Mouse (Mus musculus): ENCODE results near the gene Gm4553. TPM values are rescaled to one million over a fixed set of nuclear protein-coding genes. Genes with fewer than 3 reads are reported as not detected.
"Not testable (repeated sequence)": the region's sequence is repeated elsewhere in the genome, so short reads cannot be mapped to it uniquely, and the experiment has no call there.

The Gm4553 gene
- polyA plus RNA-seq, 1 experiment from 2014 or later: not detected

DNA sequence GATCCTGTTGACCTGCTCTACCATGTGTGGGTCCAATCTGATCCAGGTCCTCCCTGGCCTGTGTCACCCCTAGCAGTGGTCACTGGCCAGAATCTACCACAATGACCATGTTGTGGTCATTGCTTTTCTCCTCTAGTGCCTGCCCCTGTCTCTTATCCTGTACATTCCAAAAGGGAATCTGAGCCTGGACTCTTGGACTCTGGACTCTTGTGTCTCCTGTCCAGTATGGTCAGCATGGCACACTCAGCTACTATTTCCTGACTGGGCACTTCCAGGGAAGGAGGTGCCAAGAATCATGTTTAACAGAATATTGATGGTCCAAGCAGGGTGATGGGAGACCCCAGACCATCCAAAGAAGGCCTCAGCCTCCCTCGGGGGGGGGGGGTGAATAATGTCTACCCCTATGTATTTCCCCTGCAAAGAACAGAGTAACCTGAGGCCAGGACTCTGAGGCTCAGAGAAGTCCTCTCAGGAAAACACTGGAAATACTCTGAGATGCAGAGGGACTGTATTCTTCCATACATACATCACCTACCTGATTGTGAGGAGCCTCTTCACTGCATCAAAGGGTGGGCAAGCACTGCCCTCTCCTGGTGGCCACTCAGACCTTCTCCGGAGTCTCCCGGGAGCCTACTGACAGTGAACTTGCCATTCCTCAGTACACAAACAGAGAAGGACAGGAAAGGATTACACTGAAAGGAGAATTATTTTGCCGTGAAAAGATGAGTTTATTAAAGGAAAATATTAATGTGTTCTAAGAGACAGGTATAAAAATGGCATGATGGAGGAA is 31.1 kb downstream of the Gm4553 start:
- no peak overlapping the region for H3K4me3 ChIP-seq
- no peak overlapping the region for H3K9ac ChIP-seq
- ATAC-seq (ENCODE audit: insufficient number of reproducible peaks, low FRiP score): no peak
- H3K27me3 ChIP-seq (replicated peaks): peaks cover 12% of the 10 kb centered on the region; the same call in 1 of the 2 replicates
- no peaks in the 10 kb centered on the region for H3K4me1 ChIP-seq (replicated peaks)
- 46% methylated on average over 4 of the region's 4 CpGs for WGBS
- H3K9me3 ChIP-seq (replicated peaks): no peaks in the 10 kb centered on the region
- H3K27ac ChIP-seq (ENCODE audit: poor library complexity, severe bottlenecking): no peak overlapping the region
- H3K36me3 ChIP-seq: no peaks in the 10 kb centered on the region
- H3K4me2 ChIP-seq: no peak overlapping the region

DNA sequence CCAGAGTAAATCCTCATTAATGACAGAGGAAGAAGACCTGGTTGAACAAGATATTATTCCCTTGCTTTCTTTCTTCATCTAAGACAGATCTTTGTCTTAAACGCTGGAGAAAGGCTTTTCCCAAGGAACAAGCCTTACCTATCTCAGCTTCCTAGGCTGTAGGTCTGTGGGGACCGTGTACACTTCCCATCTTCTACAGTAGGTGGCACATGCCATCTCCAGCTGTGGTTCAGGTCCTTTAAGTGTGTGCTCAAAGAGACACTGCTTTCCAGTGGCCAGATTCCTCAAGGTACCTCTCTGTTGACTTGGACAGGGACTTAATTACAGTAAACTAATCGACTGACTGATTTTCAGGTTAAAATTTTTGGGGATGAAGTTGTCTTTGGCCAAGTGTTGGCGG is 36.7 kb downstream of the Gm4553 start:
- H3K9ac ChIP-seq: no peak overlapping the region
- H3K4me3 ChIP-seq: no peak overlapping the region
- ATAC-seq (ENCODE audit: insufficient number of reproducible peaks, low FRiP score): no peak
- no peak overlapping the region for H3K4me2 ChIP-seq
- H3K27me3 ChIP-seq (replicated peaks): peaks cover 16% of the 10 kb centered on the region; the same call in 1 of the 2 replicates
- H3K36me3 ChIP-seq: no peaks in the 10 kb centered on the region
- no peaks in the 10 kb centered on the region for H3K9me3 ChIP-seq (replicated peaks)
- H3K4me1 ChIP-seq (replicated peaks): no peaks in the 10 kb centered on the region
- no peak overlapping the region for H3K27ac ChIP-seq (ENCODE audit: poor library complexity, severe bottlenecking)
- WGBS: 52% methylated on average over 4 of the region's 4 CpGs

DNA sequence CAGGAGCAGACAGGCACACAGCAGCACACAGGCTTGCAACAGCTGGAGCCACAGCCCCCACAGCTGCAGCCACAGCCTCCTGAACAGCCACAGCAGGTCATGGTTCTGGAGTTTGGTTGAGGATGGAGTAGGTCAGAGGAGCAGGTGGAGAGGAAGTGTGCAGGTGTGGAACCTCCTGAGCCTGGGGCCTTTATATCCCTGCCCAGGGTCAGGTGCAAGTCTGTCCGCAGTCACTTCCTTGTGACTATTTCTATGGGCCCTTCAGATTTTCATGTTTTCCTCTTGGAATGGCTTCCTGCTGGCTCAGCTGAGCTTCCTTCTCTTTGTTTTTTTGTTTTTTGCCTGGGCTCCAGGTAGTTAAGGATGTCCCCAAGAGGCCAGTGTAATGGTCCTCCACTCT is 44.9 kb downstream of the Gm4553 start, which contains the start of gene Gm45618:
TSS of gene Gm45618 (minus strand) at position 101 of the 400 bp plus-strand sequence.
- not testable (repeated sequence) for ATAC-seq (ENCODE audit: insufficient number of reproducible peaks, low FRiP score); H3K4me2 ChIP-seq; H3K36me3 ChIP-seq; H3K27ac ChIP-seq (ENCODE audit: poor library complexity, severe bottlenecking); H3K9ac ChIP-seq; H3K4me1 ChIP-seq (replicated peaks); H3K9me3 ChIP-seq (replicated peaks); H3K4me3 ChIP-seq
- WGBS: 88% methylated on average over 1 of the region's 1 CpGs
- H3K27me3 ChIP-seq (replicated peaks): peaks cover 13% of the 10 kb centered on the region; the same call in 1 of the 2 replicates

DNA sequence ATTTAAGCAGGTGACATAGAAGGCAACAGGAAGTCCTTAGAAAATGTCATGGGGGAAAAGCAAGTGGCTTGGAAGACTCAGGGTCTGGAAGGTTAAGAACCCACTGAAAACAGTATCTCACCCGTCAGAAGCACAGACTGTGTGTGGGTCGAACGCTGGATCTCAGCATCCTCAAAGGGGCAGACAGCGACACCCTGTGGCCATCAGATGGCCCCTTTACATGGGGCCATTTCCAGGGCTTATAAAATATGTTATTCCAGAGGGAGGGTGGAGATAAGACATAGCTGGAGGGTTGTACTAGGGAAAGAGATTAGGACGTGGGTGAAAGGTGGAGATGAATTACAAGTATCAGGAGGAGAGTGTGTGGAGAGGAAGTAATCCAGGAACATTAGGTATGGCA is 45.9 kb downstream of the Gm4553 start:
- Histone ChIP-seq H3K9me3 (replicated peaks) (no peaks in the 10 kb centered on the region), H3K27me3 (replicated peaks) (peaks cover 13% of the 10 kb centered on the region; the same call in 1 of the 2 replicates), H3K4me2 (no peak overlapping the region), H3K27ac (ENCODE audit: poor library complexity, severe bottlenecking) (no peak overlapping the region), H3K9ac (no peak overlapping the region), H3K36me3 (no peaks in the 10 kb centered on the region), H3K4me3 (no peak overlapping the region), H3K4me1 (replicated peaks) (no peaks in the 10 kb centered on the region)
- ATAC-seq (ENCODE audit: insufficient number of reproducible peaks, low FRiP score): no peak
- 16% methylated on average over 5 of the region's 5 CpGs for WGBS

Other genes with a start within 250 kb of the Gm4553 start
- gene Tollip, start 247.2 kb downstream of the Gm4553 start, polyA plus RNA-seq (2016; fragmentation: Nextera tagmentation; extraction: Ambion mirVana): 41.1 and 41.3 TPM in 2 replicates
- gene Brsk2, start 216.0 kb downstream of the Gm4553 start, polyA plus RNA-seq (2016; fragmentation: Nextera tagmentation; extraction: Ambion mirVana): 0.40 TPM in 2 replicates
- 42.7 and 43.6 TPM in 2 replicates for gene Mob2, start 104.7 kb downstream of the Gm4553 start, polyA plus RNA-seq (2016; fragmentation: Nextera tagmentation; extraction: Ambion mirVana)
- gene Dusp8, start 69.9 kb downstream of the Gm4553 start, polyA plus RNA-seq (2016; fragmentation: Nextera tagmentation; extraction: Ambion mirVana): 17.7 and 17.8 TPM in 2 replicates
- gene Gm45618, start 45.0 kb downstream of the Gm4553 start, polyA plus RNA-seq (2016; fragmentation: Nextera tagmentation; extraction: Ambion mirVana): not detected in 2 replicates
- not detected in 2 replicates for gene Gm39115, start 29.7 kb downstream of the Gm4553 start, polyA plus RNA-seq (2016; fragmentation: Nextera tagmentation; extraction: Ambion mirVana)
- not detected in 2 replicates for gene Gm45337, start 21.1 kb downstream of the Gm4553 start, polyA plus RNA-seq (2016; fragmentation: Nextera tagmentation; extraction: Ambion mirVana)
- not detected in 2 replicates for gene Gm29735, start 8.6 kb downstream of the Gm4553 start, polyA plus RNA-seq (2016; fragmentation: Nextera tagmentation; extraction: Ambion mirVana)
- not detected in 2 replicates for gene Krtap5-2, start 10.3 kb upstream of the Gm4553 start, polyA plus RNA-seq (2016; fragmentation: Nextera tagmentation; extraction: Ambion mirVana)
- gene Gm10153, start 24.6 kb upstream of the Gm4553 start, polyA plus RNA-seq (2016; fragmentation: Nextera tagmentation; extraction: Ambion mirVana): not detected in 2 replicates
- not detected in 2 replicates for gene Krtap5-3, start 35.6 kb upstream of the Gm4553 start, polyA plus RNA-seq (2016; fragmentation: Nextera tagmentation; extraction: Ambion mirVana)
- not detected in 2 replicates for gene Gm7579, start 46.1 kb upstream of the Gm4553 start, polyA plus RNA-seq (2016; fragmentation: Nextera tagmentation; extraction: Ambion mirVana)
- gene Krtap5-5, start 64.2 kb upstream of the Gm4553 start, polyA plus RNA-seq (2016; fragmentation: Nextera tagmentation; extraction: Ambion mirVana): not detected in 2 replicates
- gene Gm40460, start 75.3 kb upstream of the Gm4553 start, polyA plus RNA-seq (2016; fragmentation: Nextera tagmentation; extraction: Ambion mirVana): not detected in 2 replicates
- not detected in 2 replicates for gene Gm2431, start 92.6 kb upstream of the Gm4553 start, polyA plus RNA-seq (2016; fragmentation: Nextera tagmentation; extraction: Ambion mirVana)
- gene Gm4559, start 108.6 kb upstream of the Gm4553 start, polyA plus RNA-seq (2016; fragmentation: Nextera tagmentation; extraction: Ambion mirVana): not detected in 2 replicates
- gene Krtap5-1, start 131.4 kb upstream of the Gm4553 start, polyA plus RNA-seq (2016; fragmentation: Nextera tagmentation; extraction: Ambion mirVana): not detected in 2 replicates
- not detected in 2 replicates for gene Krtap5-4, start 137.8 kb upstream of the Gm4553 start, polyA plus RNA-seq (2016; fragmentation: Nextera tagmentation; extraction: Ambion mirVana)
- gene Ifitm10, start 208.0 kb upstream of the Gm4553 start, polyA plus RNA-seq (2016; fragmentation: Nextera tagmentation; extraction: Ambion mirVana): 5.4 and 7.4 TPM in 2 replicates
- 3.0 TPM in 1 of 2 replicates, not detected in the other for gene Gm49369, start 216.9 kb upstream of the Gm4553 start, polyA plus RNA-seq (2016; fragmentation: Nextera tagmentation; extraction: Ambion mirVana)
- 431 and 436 TPM in 2 replicates for gene Ctsd, start 222.3 kb upstream of the Gm4553 start, polyA plus RNA-seq (2016; fragmentation: Nextera tagmentation; extraction: Ambion mirVana)